Mouse (Mus musculus) kidney, adult 9 months (tissue): ENCODE data around the gene Rasl10b.

ENCODE experiments used
- DNase-seq: peaks from one replicate; pipeline ENCODE4 v3.0.0; 2022

The Rasl10b gene

GRCm38 (mm10) chr11:83437377-83437776 lies 28.4 kb downstream of the Rasl10b start, which contains the start of gene 1700020L24Rik:
TSS of gene 1700020L24Rik (plus strand) at chr11:83437677.
- no peak for DNase-seq

DNA sequence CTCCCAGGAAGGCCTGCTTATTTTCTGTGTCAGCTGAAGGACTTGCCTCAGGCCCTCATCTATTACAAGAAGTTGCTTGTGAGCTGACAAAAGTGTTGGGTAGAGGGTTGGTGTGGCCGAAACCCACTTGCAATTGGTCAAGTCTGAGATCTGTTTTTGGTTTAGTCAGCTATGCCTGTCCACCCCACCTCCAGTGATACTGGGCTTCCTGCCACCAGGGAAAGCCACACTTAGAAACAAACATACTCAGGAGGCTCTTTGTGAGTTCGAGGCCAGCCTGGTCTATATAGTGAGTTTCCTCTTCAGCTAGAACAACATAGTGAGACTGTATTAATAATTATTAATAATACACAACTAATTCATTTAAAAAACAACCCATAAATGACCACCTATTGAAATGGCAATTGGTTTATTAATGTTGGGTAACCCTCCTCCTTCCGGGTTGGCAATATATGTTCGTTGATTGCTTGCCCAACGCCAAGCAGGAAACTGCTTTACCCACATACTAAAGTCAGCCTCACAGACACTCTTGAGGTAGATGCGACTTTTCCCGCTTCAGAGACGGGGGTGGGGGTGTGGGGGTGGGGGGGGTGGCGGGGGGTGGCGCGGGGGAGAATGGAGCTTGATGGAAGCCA lies 30.6 kb downstream of the Rasl10b start:
- no peak for DNase-seq

DNA sequence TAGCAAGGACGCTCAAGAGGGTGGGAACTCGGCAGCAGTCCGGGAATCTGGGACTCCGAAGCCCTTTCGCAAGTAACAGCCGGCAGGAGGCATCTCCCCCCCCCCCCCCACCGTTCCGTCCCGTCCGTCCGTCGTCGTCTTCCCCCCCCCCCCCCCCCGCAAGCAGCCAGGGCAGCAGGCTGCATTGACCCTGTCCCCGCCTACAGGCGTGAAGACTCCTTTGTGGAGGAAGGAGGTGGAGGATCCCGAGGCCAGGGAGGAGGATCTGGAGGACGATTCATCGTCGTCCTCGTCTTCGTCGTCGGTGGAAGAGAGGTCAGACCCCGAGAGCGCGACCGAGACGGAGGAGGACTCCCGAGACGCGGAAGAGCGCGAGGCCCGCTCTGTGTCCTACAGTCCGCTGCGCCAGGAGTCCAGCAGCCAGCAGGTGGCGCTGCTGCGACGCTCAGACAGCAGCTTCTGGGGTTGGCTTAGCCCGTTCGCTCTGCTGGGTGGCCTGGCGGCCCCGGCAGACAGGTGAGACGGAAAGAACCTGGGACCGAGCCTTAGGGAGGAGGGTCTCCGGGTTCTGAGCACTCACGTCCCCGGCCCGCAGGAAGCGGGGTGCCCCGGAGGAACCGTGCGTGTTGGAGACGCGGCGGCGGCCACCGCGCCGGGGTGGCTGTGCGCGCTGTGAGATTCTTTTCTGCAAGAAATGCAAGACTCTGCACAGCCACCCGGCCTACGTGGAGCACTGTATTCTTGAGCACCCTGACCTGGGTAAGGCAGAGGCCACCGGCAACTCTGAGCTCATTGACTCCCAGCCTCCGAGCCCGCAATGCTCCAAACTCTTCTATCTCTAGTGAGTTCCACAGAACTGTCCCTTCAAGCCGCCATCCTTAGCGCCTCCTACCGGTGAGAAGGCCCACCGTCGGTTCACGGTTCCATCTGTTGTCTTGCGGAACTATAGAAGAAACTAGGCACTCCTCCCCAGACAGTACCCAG lies 31.4 kb downstream of the Rasl10b start:
- DNase-seq: peak; percentile 87

- no peak for DNase-seq
Measured at GRCm38 (mm10) chr11:83441235-83441634, 32.3 kb downstream of the Rasl10b start.

- peak; percentile 79 for DNase-seq
Measured at GRCm38 (mm10) chr11:83442596-83443267, 33.8 kb downstream of the Rasl10b start.

DNA sequence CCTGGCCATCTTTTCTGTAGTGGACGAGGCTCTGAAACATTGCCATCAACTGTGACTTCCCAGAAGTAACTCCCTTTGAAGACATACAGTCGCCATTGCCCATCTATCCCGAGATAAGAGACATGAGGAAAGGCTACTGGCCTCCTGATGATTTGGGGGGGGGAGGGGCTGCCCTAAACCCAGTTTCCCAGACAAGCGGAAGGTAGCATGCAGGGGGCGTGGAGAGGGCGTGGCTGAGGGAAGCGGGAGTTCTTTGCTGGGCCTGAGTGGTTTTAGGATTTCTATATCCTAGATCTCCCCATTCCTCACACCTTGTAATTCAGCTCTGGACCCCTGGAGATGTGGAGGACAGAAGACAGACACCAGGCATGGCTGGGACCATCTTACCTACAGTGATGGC lies 34.9 kb downstream of the Rasl10b start:
- no peak for DNase-seq

DNA sequence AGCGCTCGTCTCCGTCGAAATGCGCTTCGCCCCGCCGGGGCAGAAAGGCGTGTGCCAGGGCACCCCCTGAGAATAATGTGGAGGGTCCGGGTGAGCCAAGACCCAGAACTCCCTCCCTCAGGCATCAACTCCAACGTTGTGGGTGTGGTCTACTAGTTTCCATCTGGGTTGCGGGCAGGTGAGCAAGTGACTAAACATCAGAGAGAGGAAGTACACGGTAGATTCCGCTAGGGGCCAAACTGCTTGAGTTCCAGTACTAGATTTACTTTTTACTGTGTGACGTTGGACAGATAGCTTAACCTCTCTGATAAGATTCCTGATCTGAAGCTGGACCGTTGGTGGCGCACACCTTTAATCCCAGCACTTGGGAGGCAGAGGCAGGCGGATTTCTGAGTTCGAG lies 36.1 kb downstream of the Rasl10b start:
- DNase-seq: no peak

DNA sequence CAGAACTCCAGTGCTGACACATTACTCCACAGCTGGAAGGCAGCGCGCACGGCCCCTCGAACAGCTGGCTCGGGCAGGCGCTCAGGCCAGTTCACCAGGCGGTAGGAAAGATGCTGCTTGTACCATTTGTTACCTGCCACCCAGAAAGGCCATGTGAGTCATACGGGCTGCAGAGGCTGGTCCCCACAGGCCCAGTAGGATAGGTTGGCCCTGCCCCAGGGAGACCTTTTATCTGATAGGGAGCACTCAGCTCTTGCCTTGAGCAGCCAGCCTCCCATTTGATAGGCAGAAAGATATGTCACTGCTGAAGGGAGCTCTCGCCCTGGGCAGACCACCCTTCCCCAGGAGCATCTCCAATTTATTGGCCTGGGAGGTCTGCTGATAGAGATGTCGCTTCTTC lies 38.7 kb downstream of the Rasl10b start:
- no peak for DNase-seq

DNA sequence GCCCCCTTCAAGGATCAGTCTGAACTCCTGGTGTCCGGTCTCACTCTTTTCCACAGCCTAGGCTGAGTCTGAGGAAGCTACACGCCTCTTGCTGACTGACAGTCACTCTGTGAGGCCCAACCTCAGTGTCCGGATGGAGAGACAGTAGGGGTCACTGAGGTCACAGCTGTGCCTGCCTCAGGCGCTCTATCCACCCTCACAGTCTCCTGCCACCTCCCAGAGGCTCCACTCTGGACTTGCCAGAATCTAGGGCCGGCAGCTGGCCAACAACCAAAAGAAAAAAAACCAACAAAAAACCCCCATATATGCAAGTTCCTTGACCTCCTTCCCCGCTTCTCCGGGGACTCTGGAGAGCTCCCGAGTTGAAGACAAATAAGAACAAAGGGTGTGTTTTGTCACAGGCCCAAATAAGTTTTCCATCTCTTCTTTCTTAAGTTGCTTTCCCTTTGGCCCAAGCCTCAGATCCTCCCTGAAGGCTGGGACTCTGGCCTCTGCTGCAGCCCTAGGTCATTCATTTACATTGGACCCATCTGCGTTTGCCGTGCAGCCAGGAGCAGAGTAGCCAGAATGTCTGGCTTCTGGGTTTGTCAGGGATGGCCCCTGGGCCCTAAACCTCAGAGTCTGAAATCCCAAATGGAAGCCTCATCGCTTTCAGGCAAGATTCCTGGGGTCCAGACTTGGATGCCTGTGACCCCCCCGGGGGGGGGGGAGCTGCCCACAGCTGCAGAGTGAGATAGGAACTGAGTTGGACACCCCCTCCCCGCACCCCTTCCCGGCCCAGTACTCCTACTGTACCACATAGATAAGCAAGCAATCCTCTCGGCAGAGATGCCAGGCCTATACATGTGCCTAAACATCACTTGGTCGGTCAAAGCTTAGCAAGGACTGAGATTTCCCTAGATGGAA lies 39.3 kb downstream of the Rasl10b start:
- peak; percentile 38 for DNase-seq

GRCm38 (mm10) chr11:83448927-83449236 lies 39.9 kb downstream of the Rasl10b start:
- no peak for DNase-seq

DNA sequence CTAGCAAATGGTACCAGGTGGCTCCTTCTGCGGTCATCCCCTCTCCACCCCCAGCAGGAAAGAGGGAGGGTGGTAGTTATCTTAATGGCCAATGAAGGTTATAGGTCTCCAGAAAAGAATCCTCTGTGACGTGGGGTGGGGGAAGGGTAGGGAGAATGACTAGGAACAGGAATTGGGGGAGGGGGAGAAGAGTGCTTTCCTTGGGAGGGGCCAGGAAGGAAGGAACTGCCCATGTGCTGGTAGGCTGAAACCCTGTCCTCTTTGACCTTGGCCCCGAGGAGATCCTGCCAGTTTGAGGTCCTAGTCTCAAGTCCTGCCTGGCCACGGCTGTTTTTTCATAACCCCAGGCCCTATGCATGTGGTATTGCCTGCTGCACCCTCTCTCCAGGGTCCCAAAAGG lies 40.4 kb downstream of the Rasl10b start:
- DNase-seq: no peak

DNA sequence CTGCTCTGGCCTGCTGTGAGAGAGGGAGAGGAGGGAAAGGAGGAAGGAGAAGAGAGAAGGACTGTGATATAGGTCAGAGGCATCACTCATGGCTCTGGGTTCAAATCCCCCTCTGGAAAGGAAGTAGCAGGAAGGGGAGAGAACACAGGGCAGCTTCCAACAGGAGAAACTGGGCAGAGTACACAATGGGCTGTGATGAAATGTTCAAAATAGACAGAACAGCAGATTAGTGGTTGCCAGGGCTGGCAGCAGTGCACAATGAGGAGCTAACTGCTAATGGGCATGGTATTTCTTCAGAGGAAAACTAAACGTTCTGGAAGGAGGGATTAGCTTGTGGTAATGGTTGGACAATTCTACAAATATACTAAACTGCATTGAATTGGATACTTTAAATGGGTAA lies 41.6 kb downstream of the Rasl10b start:
- no peak for DNase-seq

- DNase-seq: no peak
Measured at GRCm38 (mm10) chr11:83451281-83451680, 42.3 kb downstream of the Rasl10b start.

DNA sequence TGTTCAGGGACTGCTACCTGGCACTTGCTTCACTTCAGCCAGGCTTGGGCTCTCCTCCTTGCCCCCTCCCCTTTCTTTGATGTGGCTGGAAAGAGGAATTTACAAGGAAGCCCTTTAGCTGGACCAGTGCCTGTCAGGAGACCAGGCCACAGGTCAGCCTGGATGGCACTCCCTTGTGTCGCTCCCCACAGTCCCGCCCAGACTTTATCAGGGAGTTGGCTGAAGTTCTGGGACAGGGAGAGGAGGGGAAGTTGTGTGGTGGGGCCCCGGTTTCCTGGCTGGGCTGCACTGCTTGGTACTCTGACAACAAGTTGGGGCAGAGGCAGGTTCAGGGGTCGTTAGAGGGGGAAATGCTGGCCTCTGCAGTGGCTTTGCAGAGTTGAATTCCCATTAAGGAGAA lies 45.6 kb downstream of the Rasl10b start:
- DNase-seq: peak; percentile 31

DNA sequence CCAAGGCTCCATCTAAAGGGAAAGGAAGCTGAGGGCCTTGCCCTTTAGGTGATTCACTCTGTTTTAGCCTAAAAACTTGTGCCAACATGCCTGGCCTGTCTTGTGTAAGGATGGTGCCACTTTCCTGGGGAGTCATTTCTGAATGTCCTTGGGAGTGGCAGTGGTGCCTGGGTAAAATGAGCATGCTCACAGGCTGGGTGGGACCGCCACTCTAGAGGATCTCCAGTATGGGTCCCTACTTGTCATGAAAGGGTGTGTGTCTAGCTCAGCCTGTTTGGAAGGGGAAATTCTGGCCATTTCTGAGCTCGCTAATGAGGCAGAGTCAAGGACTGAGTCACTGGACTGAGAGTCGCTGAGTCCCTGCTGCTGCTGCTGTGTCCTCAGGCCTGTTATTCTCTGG lies 46.7 kb downstream of the Rasl10b start:
- no peak for DNase-seq

- DNase-seq: no peak
Measured at GRCm38 (mm10) chr11:83457257-83457656, 48.3 kb downstream of the Rasl10b start.

GRCm38 (mm10) chr11:83457912-83458601 lies 49.1 kb downstream of the Rasl10b start:
- DNase-seq: no peak

DNA sequence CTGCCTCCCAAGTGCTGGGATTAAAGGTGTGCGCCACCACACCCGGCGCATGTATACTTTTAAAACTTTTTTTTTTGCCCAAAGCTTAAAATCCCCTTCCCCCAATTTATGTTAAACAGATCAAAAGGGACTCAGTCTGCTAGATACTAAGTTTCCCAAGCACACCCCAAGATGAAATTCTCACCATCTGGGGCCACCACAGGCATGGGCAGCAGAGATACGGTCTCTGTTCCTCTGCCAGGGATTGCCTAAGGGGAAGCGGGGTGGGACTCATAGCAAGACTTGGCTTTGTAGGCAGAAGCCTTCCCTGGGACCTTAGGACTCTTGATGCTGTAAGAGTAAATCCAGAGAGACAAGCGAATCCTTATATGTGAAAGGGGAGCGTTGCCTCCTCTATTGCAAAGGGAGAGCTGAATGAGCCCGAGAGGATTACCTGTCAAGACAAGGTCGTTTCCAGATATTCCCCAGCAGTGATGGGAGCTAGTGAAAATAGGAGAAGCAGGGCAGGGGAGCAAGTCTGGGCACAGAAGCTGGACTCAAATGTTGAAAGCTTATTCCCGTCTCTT lies 52.6 kb downstream of the Rasl10b start:
- no peak for DNase-seq

DNA sequence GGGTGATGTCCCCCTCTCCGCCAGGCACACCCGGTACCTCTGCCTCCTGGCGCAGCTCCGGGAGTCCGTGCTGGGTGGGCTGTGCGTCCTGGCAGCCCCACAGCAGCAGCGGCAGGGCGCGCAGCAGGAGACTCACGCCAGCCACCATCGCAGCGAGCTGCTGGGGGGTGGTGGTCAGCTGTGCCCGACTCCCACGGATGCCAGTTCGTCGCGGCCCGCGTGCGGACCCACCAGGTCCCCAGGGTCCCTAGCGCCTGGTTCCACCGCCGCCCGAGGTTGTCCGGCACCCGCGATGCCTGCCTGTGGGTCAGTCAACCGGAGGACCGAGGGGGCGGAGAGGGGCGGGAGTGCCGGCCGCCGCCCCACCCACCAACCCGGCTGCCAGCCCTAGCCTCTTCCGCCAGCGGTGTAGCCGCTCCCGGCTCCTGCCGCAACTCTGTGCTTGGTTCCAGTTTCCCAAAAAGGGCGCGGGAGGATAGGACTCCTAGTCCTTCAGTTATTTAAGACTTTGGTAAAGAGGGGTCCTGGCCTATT lies 53.8 kb downstream of the Rasl10b start, which contains the start of gene Mmp28:
TSS of gene Mmp28 (minus strand) at position 361 of the 534 bp plus-strand sequence.
- DNase-seq: peak; percentile 62

GRCm38 (mm10) chr11:83465976-83466375 lies 57.0 kb downstream of the Rasl10b start:
- DNase-seq: peak; percentile 67

DNA sequence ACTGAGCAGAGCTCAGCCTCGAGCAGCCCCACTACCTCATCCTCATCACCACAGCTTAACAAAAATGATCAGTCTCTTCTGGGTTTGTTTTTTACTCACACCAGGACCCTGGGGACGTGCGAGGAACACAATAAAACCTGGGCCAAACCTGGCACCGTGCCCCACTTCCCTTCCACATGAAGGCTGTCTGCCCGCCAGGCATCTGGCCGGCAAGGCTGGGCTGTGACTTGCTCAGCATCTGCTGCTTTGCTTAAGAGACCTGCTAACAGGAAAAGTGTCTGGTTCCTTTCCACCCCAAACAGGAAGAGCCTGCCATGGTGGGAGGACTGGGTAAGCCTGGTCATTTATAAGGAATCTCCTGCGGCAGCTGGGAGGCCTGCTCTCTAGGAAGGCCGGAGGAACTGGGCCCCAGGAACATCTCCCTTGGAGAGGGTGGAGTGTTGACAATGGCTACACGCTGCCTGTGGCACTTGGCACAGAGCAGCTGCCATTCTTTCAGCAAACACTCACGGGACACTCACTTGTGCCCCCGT lies 58.2 kb downstream of the Rasl10b start:
- peak; percentile 77 for DNase-seq
